Mouse (Mus musculus) bone marrow, adult 2 months (tissue): ENCODE measurements at regions not wholly inside any gene's neighbourhood (a gene's known extent, or its start where the extent isn't known, plus 50 kb on each side); places are given as distances from the start of the nearest gene placed in this dataset.

Experiments used
- CTCF ChIP-seq: fragments of 200-500 bp; IDR thresholded peaks from 2 replicates; pipeline ENCODE4 v1.5.1; 2011; ENCODE audit warnings: low read length, control low read depth; ENCODE audit not compliant: control insufficient read depth, insufficient read depth
- POLR2A ChIP-seq: fragments of 200-500 bp; IDR thresholded peaks from 2 replicates; pipeline ENCODE4 v1.6.1; 2011; ENCODE audit warnings: low read depth, mild to moderate bottlenecking, control low read depth, low read length, borderline replicate concordance; ENCODE audit not compliant: control insufficient read depth

DNA sequence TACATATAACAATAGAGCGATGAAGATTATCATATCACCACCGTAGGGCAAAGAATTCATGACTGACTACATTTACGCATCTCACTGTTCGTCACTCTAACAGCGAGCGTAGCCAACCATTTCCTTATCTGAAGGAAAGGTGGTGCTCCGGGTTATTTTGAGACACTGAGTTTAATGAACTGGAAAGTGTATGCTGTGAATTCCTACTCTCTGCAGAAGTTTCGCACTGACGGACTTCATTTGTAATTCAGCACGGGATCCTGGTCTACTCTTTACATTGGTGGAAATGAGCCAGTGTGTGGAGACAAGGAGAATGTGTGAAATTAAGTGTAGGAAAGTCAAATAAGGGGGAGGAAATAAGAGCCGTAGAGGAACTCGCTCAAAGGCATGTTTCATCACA lies 283.2 kb downstream of the Lrig3 start:
- TF ChIP-seq CTCF (no peak), POLR2A (no peak)
